Mouse (Mus musculus): Measurements from ENCODE around the gene Slc17a3. TPM values are rescaled to one million over a fixed set of nuclear protein-coding genes. Genes with fewer than 3 reads are reported as not detected.
A peak's percentile ranks its signal among the peaks of the same experiment; 100 is the strongest.

The Slc17a3 gene
- polyA plus RNA-seq, 1 experiment: 0.06 TPM

- WGBS: 78% methylated on average over 4 of the region's 4 CpGs
- Histone ChIP-seq H3K4me1 (ENCODE audit: control insufficient read depth, insufficient read depth, insufficient read length) (no peaks in the 10 kb centered on the region), H3K36me3 (ENCODE audit: control insufficient read depth, insufficient read depth, low read length) (no peaks in the 10 kb centered on the region), H3K4me3 (ENCODE audit: extremely low read depth, insufficient read depth, insufficient read length) (no peak overlapping the region), H3K27me3 (ENCODE audit: control insufficient read depth, insufficient read depth, low read length) (no peaks in the 10 kb centered on the region), H3K27ac (ENCODE audit: insufficient read depth, low read length) (no peak overlapping the region)
- DNase-seq (ENCODE audit: low read depth in 1 of 2, low spot score in 2 of 2): no peak
- TF ChIP-seq POLR2A (IDR thresholded peaks at IDR 0.05; ENCODE audit: low read depth, low read length) (no peak), CTCF (IDR thresholded peaks at IDR 0.05; ENCODE audit: extremely low read depth, insufficient read depth, insufficient read length, insufficient replicate concordance) (no peak)
Measured at GRCm38 (mm10) chr13:23820179-23820940, 18.9 kb upstream of the Slc17a3 start.

- Histone ChIP-seq H3K4me1 (ENCODE audit: control insufficient read depth, insufficient read depth, insufficient read length) (no peaks in the 10 kb centered on the region), H3K36me3 (ENCODE audit: control insufficient read depth, insufficient read depth, low read length) (no peaks in the 10 kb centered on the region), H3K27me3 (ENCODE audit: control insufficient read depth, insufficient read depth, low read length) (no peaks in the 10 kb centered on the region), H3K4me3 (ENCODE audit: extremely low read depth, insufficient read depth, insufficient read length) (no peak overlapping the region), H3K27ac (ENCODE audit: insufficient read depth, low read length) (no peak overlapping the region)
- DNase-seq (ENCODE audit: low read depth in 1 of 2, low spot score in 2 of 2): no peak
- WGBS: 91% methylated on average over 3 of the region's 3 CpGs
- TF ChIP-seq POLR2A (IDR thresholded peaks at IDR 0.05; ENCODE audit: low read depth, low read length) (no peak), CTCF (IDR thresholded peaks at IDR 0.05; ENCODE audit: extremely low read depth, insufficient read depth, insufficient read length, insufficient replicate concordance) (no peak)
Measured at GRCm38 (mm10) chr13:23822213-23822612, 17.0 kb upstream of the Slc17a3 start.

DNA sequence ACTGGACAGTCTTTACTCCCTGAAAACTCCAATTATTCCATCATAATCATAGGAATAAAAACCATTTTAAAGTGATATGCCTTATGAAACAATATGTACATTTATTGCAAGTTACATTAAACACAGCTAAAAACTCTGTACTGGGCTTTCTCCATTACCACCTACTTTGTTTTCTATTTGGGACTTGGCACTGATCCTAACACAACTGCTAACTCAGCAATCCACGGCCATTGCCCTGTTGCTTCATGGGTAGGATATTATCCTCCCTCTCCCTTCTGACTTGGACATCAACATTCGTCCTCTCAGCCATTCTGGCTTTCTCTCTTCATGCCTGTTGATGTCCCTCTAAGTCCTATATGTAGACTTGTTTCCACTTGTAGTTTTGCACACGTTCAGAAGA, 12.6 kb upstream of the Slc17a3 start:
- no peaks in the 10 kb centered on the region for H3K36me3 ChIP-seq (ENCODE audit: control insufficient read depth, insufficient read depth, low read length)
- DNase-seq (ENCODE audit: low read depth in 1 of 2, low spot score in 2 of 2): no peak
- no peaks in the 10 kb centered on the region for H3K27me3 ChIP-seq (ENCODE audit: control insufficient read depth, insufficient read depth, low read length)
- no peak overlapping the region for H3K4me3 ChIP-seq (ENCODE audit: extremely low read depth, insufficient read depth, insufficient read length)
- TF ChIP-seq POLR2A (IDR thresholded peaks at IDR 0.05; ENCODE audit: low read depth, low read length): no peak
- H3K4me1 ChIP-seq (ENCODE audit: control insufficient read depth, insufficient read depth, insufficient read length): no peaks in the 10 kb centered on the region
- WGBS: 76% methylated on average over 3 of the region's 3 CpGs
- H3K27ac ChIP-seq (ENCODE audit: insufficient read depth, low read length): no peak overlapping the region

GRCm38 (mm10) chr13:23833053-23833452, 6.2 kb upstream of the Slc17a3 start:
- no peaks in the 10 kb centered on the region for H3K4me1 ChIP-seq (ENCODE audit: control insufficient read depth, insufficient read depth, insufficient read length)
- 15% methylated on average over 6 of the region's 6 CpGs for WGBS
- no peak overlapping the region for H3K4me3 ChIP-seq (ENCODE audit: extremely low read depth, insufficient read depth, insufficient read length)
- TF ChIP-seq CTCF (IDR thresholded peaks at IDR 0.05; ENCODE audit: extremely low read depth, insufficient read depth, insufficient read length, insufficient replicate concordance) (0 out of 2 replicates have a peak, but pooled peaks have one; percentile 44), POLR2A (IDR thresholded peaks at IDR 0.05; ENCODE audit: low read depth, low read length) (no peak)
- no peaks in the 10 kb centered on the region for H3K36me3 ChIP-seq (ENCODE audit: control insufficient read depth, insufficient read depth, low read length)
- no peaks in the 10 kb centered on the region for H3K27me3 ChIP-seq (ENCODE audit: control insufficient read depth, insufficient read depth, low read length)
- peak in 1 of 2 experiments; percentile 23 for DNase-seq (ENCODE audit: low read depth in 1 of 2, low spot score in 2 of 2)
- H3K27ac ChIP-seq (ENCODE audit: insufficient read depth, low read length): no peak overlapping the region

DNA sequence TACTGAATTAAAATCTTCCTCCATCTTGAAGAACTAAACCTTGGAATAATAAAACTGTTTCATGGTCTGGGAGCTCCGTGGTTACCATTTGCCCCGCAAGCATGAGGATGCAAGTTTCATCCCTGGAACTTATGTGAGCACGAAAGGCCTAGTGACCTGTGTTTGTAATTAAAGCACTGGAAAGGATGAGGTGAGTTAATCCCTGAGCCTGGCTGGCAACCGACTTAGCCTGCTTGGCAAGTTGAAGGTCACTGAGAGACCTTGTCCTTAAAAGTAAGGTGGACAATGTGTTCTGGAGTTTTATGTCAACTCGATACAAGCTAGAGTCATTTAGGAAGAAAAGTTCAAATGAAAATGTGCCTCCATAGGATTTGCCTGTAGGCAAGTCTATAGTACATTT, 4.4 kb upstream of the Slc17a3 start:
- Histone ChIP-seq H3K27ac (ENCODE audit: insufficient read depth, low read length) (no peak overlapping the region), H3K4me1 (ENCODE audit: control insufficient read depth, insufficient read depth, insufficient read length) (no peaks in the 10 kb centered on the region), H3K4me3 (ENCODE audit: extremely low read depth, insufficient read depth, insufficient read length) (no peak overlapping the region), H3K36me3 (ENCODE audit: control insufficient read depth, insufficient read depth, low read length) (no peaks in the 10 kb centered on the region), H3K27me3 (ENCODE audit: control insufficient read depth, insufficient read depth, low read length) (no peaks in the 10 kb centered on the region)
- WGBS: 93% methylated on average over 5 of the region's 5 CpGs
- no peak for TF ChIP-seq POLR2A (IDR thresholded peaks at IDR 0.05; ENCODE audit: low read depth, low read length)
- no peak for TF ChIP-seq CTCF (IDR thresholded peaks at IDR 0.05; ENCODE audit: extremely low read depth, insufficient read depth, insufficient read length, insufficient replicate concordance)
- no peak for DNase-seq (ENCODE audit: low read depth in 1 of 2, low spot score in 2 of 2)

GRCm38 (mm10) chr13:23836630-23837029, 2.6 kb upstream of the Slc17a3 start:
- H3K27ac ChIP-seq (ENCODE audit: insufficient read depth, low read length): no peak overlapping the region
- TF ChIP-seq POLR2A (IDR thresholded peaks at IDR 0.05; ENCODE audit: low read depth, low read length): no peak
- no peak for TF ChIP-seq CTCF (IDR thresholded peaks at IDR 0.05; ENCODE audit: extremely low read depth, insufficient read depth, insufficient read length, insufficient replicate concordance)
- WGBS: 92% methylated on average over 5 of the region's 5 CpGs

GRCm38 (mm10) chr13:23845851-23846250, 6.6 kb downstream of the Slc17a3 start:
- Histone ChIP-seq H3K27ac (ENCODE audit: insufficient read depth, low read length) (no peak overlapping the region), H3K36me3 (ENCODE audit: control insufficient read depth, insufficient read depth, low read length) (no peaks in the 10 kb centered on the region), H3K27me3 (ENCODE audit: control insufficient read depth, insufficient read depth, low read length) (no peaks in the 10 kb centered on the region), H3K4me1 (ENCODE audit: control insufficient read depth, insufficient read depth, insufficient read length) (no peaks in the 10 kb centered on the region), H3K4me3 (ENCODE audit: extremely low read depth, insufficient read depth, insufficient read length) (no peak overlapping the region)
- 93% methylated on average over 4 of the region's 4 CpGs for WGBS
- DNase-seq (ENCODE audit: low read depth in 1 of 2, low spot score in 2 of 2): no peak
- no peak for TF ChIP-seq POLR2A (IDR thresholded peaks at IDR 0.05; ENCODE audit: low read depth, low read length)
- TF ChIP-seq CTCF (IDR thresholded peaks at IDR 0.05; ENCODE audit: extremely low read depth, insufficient read depth, insufficient read length, insufficient replicate concordance): no peak

More at GRCm38 (mm10) chr13:23836630-23837029, 2.6 kb upstream of the Slc17a3 start:
- Histone ChIP-seq H3K4me1 (ENCODE audit: control insufficient read depth, insufficient read depth, insufficient read length) (no peaks in the 10 kb centered on the region), H3K36me3 (ENCODE audit: control insufficient read depth, insufficient read depth, low read length) (no peaks in the 10 kb centered on the region), H3K27me3 (ENCODE audit: control insufficient read depth, insufficient read depth, low read length) (no peaks in the 10 kb centered on the region), H3K4me3 (ENCODE audit: extremely low read depth, insufficient read depth, insufficient read length) (no peak overlapping the region)
- DNase-seq (ENCODE audit: low read depth in 1 of 2, low spot score in 2 of 2): no peak

Data from spleen, adult 2 months (tissue).